Mouse (Mus musculus) layer of hippocampus, adult 18-20 months (tissue): ENCODE results near the gene Mrpl43. TPM values are rescaled to one million over a fixed set of nuclear protein-coding genes. Genes with fewer than 3 reads are reported as not detected.

Experiments
- DNase-seq, 2 experiments: peaks; one replicate each; pipeline ENCODE4 v3.0.0; 2022; ENCODE audit warnings: low spot score in 2 of 2
- total RNA-seq, 2 experiments: library from RNA; stranded (reverse); gene quantifications; 2 replicates each; pipeline ENCODE4 v1.2.3; 2021

Mrpl43 gene
- total RNA-seq, 2 experiments from 2014 or later = 40.6 to 42.2 TPM

GRCm38 (mm10) chr19:45012219-45012618, 6.0 kb upstream of the Mrpl43 start:
- no peak for DNase-seq

- no peak for DNase-seq
Observed at GRCm38 (mm10) chr19:45010646-45011045, 4.4 kb upstream of the Mrpl43 start.

- no peak for DNase-seq
Observed at GRCm38 (mm10) chr19:45007425-45008191, 1.4 kb upstream of the Mrpl43 start.

- no peak for DNase-seq
Observed at GRCm38 (mm10) chr19:45007021-45007420, 779 bp upstream of the Mrpl43 start.

GRCm38 (mm10) chr19:45005444-45005843, 798 bp downstream of the Mrpl43 start, which contains the start of gene Twnk:
Gene Twnk, plus strand, starts transcription at chr19:45005663.
- DNase-seq = no peak

GRCm38 (mm10) chr19:45003740-45004516, 2.3 kb downstream of the Mrpl43 start:
- DNase-seq = no peak

- no peak for DNase-seq
Observed at GRCm38 (mm10) chr19:45002301-45002700, 3.9 kb downstream of the Mrpl43 start.

- no peak for DNase-seq
Observed at GRCm38 (mm10) chr19:44999647-45000046, 6.6 kb downstream of the Mrpl43 start.

GRCm38 (mm10) chr19:44997786-44998185, 8.5 kb downstream of the Mrpl43 start:
- no peak for DNase-seq

GRCm38 (mm10) chr19:44992712-44993111, 13.5 kb downstream of the Mrpl43 start:
- no peak for DNase-seq

GRCm38 (mm10) chr19:44992246-44992645, 14.0 kb downstream of the Mrpl43 start:
- no peak for DNase-seq

- no peak for DNase-seq
Observed at GRCm38 (mm10) chr19:44991031-44991430, 15.2 kb downstream of the Mrpl43 start.

- DNase-seq = no peak
Observed at GRCm38 (mm10) chr19:44989567-44990495, 16.4 kb downstream of the Mrpl43 start.

GRCm38 (mm10) chr19:44988831-44989566, 17.2 kb downstream of the Mrpl43 start, which contains the start of gene Sema4g:
Gene Sema4g, plus strand, starts transcription at chr19:44989101.
- no peak for DNase-seq

- no peak for DNase-seq
Observed at GRCm38 (mm10) chr19:44988321-44988720, 17.9 kb downstream of the Mrpl43 start.

- peak; percentile 59 to 82 for DNase-seq
Observed at GRCm38 (mm10) chr19:44987851-44988250, 18.4 kb downstream of the Mrpl43 start.

GRCm38 (mm10) chr19:44987004-44987403, 19.2 kb downstream of the Mrpl43 start:
- no peak for DNase-seq

GRCm38 (mm10) chr19:44985159-44985988, 20.9 kb downstream of the Mrpl43 start:
- no peak for DNase-seq

GRCm38 (mm10) chr19:44984420-44984819, 21.8 kb downstream of the Mrpl43 start:
- no peak for DNase-seq

- DNase-seq = no peak
Observed at GRCm38 (mm10) chr19:44983366-44983765, 22.9 kb downstream of the Mrpl43 start.
